ENCODE assay signal across 8 mouse cellular contexts in the genomic region with DNA sequence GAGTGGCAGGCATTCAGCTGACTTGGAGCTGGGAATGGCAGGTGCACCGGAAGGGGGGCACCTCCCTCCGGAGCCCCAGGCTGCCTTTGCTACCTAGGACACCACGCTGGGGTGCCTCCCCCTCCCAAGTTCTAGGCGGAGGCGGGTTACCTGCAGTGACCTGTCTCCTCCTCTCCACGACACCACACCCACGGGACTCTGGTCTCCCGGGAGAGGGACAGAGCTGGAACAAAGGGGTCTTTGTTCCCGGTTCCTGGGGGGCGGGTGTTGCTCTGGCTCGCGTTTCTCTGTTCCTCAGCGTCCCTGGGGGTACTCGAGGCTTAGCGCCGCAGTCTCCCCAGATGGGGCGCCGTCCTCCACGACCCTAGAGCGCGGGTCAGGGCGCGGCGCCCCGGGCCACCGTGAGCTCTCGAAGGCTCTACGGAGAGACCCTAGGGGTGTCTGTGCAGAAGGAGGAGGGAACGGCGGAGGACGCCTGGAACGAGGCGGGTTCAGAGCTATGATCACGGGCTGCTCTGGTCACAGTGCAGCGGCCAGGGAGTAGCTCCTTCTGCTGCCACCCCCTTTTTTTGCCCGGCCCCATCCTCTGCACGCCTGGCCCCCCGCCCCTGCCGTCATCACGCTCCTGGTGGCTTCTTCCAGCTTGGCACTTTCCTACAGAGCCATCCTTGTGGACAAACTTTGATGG. TPM values are rescaled to one million over a fixed set of nuclear protein-coding genes. Genes with fewer than 3 reads are reported as not detected.
DNase-seq lines count a peak whose midpoint lies in the region; ATAC-seq and TF ChIP-seq lines count a peak whose summit lies in the region.

A gene (plus strand): TSS at position 617 of the 688 bp plus-strand sequence.

- no peaks in the 10 kb centered on the region for H3K9me3 ChIP-seq in forebrain, postnatal 0 days (ENCODE audit: low read length)
- no peaks in the 10 kb centered on the region for H3K9me3 ChIP-seq in liver, embryonic 16.5 days (replicated peaks; ENCODE audit: control insufficient read depth, low read length)

- intact Hi-C loops in left cerebral cortex, adult 2 months (cut with DNase I): no loop called here

- no peaks in the 10 kb centered on the region for H3K4me1 ChIP-seq in forebrain, postnatal 0 days (ENCODE audit: insufficient read depth)
- H3K4me1 ChIP-seq in liver, embryonic 16.5 days (ENCODE audit: control insufficient read depth, low read depth, low read length): no peaks in the 10 kb centered on the region

- WGBS in forebrain, postnatal 0 days: 3% methylated on average over 40 of the region's 40 CpGs
- WGBS in liver, embryonic 16.5 days (ENCODE audit: insufficient replicate concordance): under 1% methylated on average over 39 of the region's 40 CpGs

- H3K4me2 ChIP-seq in forebrain, postnatal 0 days (ENCODE audit: low read depth): peak within 1 kb of the TSS; percentile 93
- no peak within 1 kb of the TSS for H3K4me2 ChIP-seq in liver, embryonic 16.5 days (ENCODE audit: low read depth, low read length)

- no peak; the same call in 1 of the 2 replicates for TF ChIP-seq CTCF in left cerebral cortex, adult 2 months (IDR thresholded peaks at IDR 0.05)
- TF ChIP-seq CTCF in forebrain, postnatal 0 days (IDR thresholded peaks at IDR 0.05; ENCODE audit: low read depth): no peak

- H3K27me3 ChIP-seq in forebrain, postnatal 0 days (ENCODE audit: insufficient read depth, low read length): no peaks in the 10 kb centered on the region
- peaks cover 22% of the 10 kb centered on the region for H3K27me3 ChIP-seq in liver, embryonic 16.5 days (ENCODE audit: control insufficient read depth, insufficient read depth, low read depth, low read length)

- ATAC-seq in CD4-positive, CD25-positive, alpha-beta regulatory T cell, adult 4 months: no peak
- ATAC-seq in forebrain, postnatal 0 days: peak; percentile 52
- no peak for ATAC-seq in liver, embryonic 16.5 days (ENCODE audit: low read depth)

- no peak within 1 kb of the TSS for H3K27ac ChIP-seq in left cerebral cortex, adult 2 months
- peak within 1 kb of the TSS; percentile 86 for H3K27ac ChIP-seq in forebrain, postnatal 0 days (ENCODE audit: low read depth, low read length)
- no peak within 1 kb of the TSS for H3K27ac ChIP-seq in liver, embryonic 16.5 days (ENCODE audit: low read length)

- no peaks in the 10 kb centered on the region for H3K36me3 ChIP-seq in forebrain, postnatal 0 days (ENCODE audit: insufficient read depth)
- H3K36me3 ChIP-seq in liver, embryonic 16.5 days (ENCODE audit: control insufficient read depth, insufficient read depth): no peaks in the 10 kb centered on the region

- peak within 1 kb of the TSS; percentile 92 for H3K9ac ChIP-seq in forebrain, postnatal 0 days
- no peak within 1 kb of the TSS for H3K9ac ChIP-seq in liver, embryonic 16.5 days (ENCODE audit: low read depth, low read length)

- H3K4me3 ChIP-seq in left cerebral cortex, adult 2 months: peak within 1 kb of the TSS; percentile 64
- H3K4me3 ChIP-seq in forebrain, postnatal 0 days (ENCODE audit: low read depth, low read length): peak within 1 kb of the TSS; percentile 67
- H3K4me3 ChIP-seq in liver, embryonic 16.5 days (ENCODE audit: low read depth, low read length): peak within 1 kb of the TSS; percentile 25; the same call in 1 of the 2 replicates

- peak; percentile 25 for DNase-seq in CD4-positive, CD25-positive, alpha-beta regulatory T cell, adult 2 months (ENCODE audit: low read depth, low spot score)
- DNase-seq in left cerebral cortex, adult 2 months (ENCODE audit: extremely low spot score in 1 of 2, low spot score in 2 of 2): peak; percentile 11 to 12
- no peak for DNase-seq in left cerebral cortex, adult 9 months (ENCODE audit: low spot score in 2 of 2)
- peak; percentile 68 for DNase-seq in forebrain, postnatal 0 days
- peak; percentile 2 for DNase-seq in right cerebral cortex, postnatal 36 days (ENCODE audit: low spot score in 2 of 2)
- DNase-seq in adrenal gland, postnatal 36 days: no peak

RNA-seq across cellular contexts. Expression of the gene that starts here (rescaled TPM):
- polyA plus RNA-seq in CD4-positive, CD25-positive, alpha-beta regulatory T cell, adult 4 months (2017; shearing (Covaris generic)): not detected
- under 1 TPM; 0.59 to 0.87 TPM for total RNA-seq in left cerebral cortex, adult 2 months (2021)
- total RNA-seq in forebrain, postnatal 0 days (2014; rRNA removed): 4.9 and 6.0 TPM in 2 replicates
- polyA plus RNA-seq in forebrain, postnatal 0 days (2015; fragmentation: Nextera tagmentation; extraction: Ambion mirVana): 1.2 and 2.0 TPM in 2 replicates
- not detected in 2 replicates for polyA plus RNA-seq in liver, embryonic 16.5 days (2015; fragmentation: Nextera tagmentation; extraction: Ambion mirVana)
- total RNA-seq in adrenal gland, postnatal 36 days (2021): under 1 TPM; 0.10 to 0.16 TPM

Comparison
In these comparisons a context has a peak if more than half of its experiments do, and no peak if none do; other contexts are left out.
1. Peak in DNase-seq and H3K4me3 ChIP-seq in left cerebral cortex, adult 2 months; RNA of the gene not detected or under 1 TPM.
2. DNase-seq: peak in CD4-positive, CD25-positive, alpha-beta regulatory T cell, adult 2 months (single experiment), forebrain, postnatal 0 days (single experiment) and right cerebral cortex, postnatal 36 days (2 of 2); none in left cerebral cortex, adult 9 months (0 of 2) and adrenal gland, postnatal 36 days (0 of 2).
3. Peak in every context shown above with its lines, with median percentiles within 50 percentile points of each other: H3K4me3 ChIP-seq.